Mouse (Mus musculus): ENCODE results near the gene Olfr1199. TPM values are rescaled to one million over a fixed set of nuclear protein-coding genes. Genes with fewer than 3 reads are reported as not detected.

Olfr1199 gene
- polyA plus RNA-seq (2014; fragmentation: Illumina TruSeq; extraction: RNeasy Lipid Tissue Mini Kit (QIAGEN cat#74804); ENCODE audit: low read depth, low replicate concordance), result not detected

GRCm38 (mm10) chr2:88760369-88760768 is at the start of gene Olfr1199:
TSS of gene Olfr1199 (minus strand) at chr2:88760469.

GRCm38 (mm10) chr2:88792736-88793135 is 32.5 kb upstream of the Olfr1199 start, which contains the start of gene Olfr1201:
TSS of gene Olfr1201 (plus strand) at chr2:88793036.

DNA sequence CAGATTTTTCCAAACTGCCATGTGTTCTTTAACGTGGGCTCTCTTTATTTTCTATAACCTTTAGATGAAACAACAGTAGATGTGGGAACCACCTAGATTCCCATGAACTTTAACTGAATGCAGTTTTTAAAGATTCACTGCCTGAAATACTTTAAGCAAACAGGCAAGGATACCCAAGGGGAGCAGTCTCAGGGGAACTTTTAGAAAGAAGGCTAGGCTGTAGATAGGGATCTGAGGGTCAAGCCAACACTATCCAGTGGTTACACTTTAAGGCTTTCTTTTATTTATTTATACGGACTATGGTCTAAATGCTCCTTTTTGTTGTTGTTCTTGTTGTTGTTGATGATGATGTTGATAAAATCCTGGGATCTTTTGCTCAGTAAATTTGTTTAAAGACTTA is 10.1 kb upstream of the Olfr1199 start, which contains the start of gene Olfr1200:
Olfr1200 (minus strand) TSS at position 101 of the 400 bp plus-strand sequence.

DNA sequence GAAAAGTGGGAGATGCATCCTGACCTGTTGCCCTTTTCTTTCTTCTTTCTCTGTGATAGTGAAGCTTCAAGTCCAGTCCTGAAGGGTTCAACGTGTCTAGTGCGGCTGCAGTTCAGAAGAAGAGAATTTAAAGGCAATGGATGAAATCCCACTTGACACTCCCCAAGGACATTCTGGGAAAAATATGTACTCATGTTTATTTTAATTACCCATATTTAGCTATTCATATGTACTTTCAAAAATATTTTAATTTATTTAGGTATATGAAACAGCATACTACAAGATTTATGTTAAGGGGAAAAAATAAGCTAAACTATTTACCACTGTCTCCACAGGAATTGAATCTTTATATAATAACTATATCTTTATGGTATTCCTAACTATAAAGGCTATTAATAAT is 9.0 kb downstream of the Olfr1199 start, which contains the start of gene Olfr1198:
Olfr1198 (minus strand) TSS at position 101 of the 400 bp plus-strand sequence.

DNA sequence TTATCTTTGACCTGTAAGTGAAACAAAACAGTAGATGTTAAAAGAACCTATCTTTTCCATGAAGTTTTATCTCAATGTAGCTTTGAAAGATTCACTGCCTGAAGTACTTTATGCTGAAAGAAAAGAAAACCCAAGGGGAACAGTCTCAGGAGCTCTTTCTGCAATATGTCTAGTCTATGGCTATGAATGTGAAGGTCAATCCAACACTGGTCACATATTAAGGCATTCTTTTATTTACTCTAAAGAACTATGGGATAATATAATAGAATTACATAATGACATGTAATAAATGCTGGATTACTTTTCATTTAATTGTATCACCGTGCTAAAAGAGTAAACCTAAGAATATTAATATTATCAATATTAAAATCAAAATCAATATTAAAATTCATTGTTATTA is 28.0 kb downstream of the Olfr1199 start, which contains the start of gene Olfr1197:
Olfr1197 (minus strand) TSS at position 101 of the 400 bp plus-strand sequence.

DNA sequence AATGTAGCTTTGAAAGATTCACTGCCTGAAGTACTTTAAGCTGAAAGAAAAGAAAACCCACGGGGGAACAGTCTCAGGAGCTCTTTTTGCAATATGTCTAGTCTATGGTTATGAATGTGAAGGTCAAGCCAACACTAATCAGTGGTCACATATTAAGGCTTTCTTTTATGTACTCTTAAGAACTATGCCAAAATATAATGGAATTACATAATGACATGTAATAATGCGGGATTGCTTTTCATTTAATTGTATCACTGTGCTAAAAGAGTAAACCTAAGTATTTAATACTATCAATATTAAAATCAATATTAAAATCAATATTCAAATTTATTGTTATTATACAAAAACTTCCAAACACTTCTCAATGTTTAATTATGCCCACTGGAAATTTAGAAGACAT is 55.8 kb downstream of the Olfr1199 start, which contains the start of gene Olfr1196:
Olfr1196 (minus strand) TSS at position 101 of the 400 bp plus-strand sequence.

Other genes with a start within 250 kb of the Olfr1199 start
- not detected for gene Olfr1186, start 241.9 kb downstream of the Olfr1199 start, polyA plus RNA-seq (2014; fragmentation: Illumina TruSeq; extraction: RNeasy Lipid Tissue Mini Kit (QIAGEN cat#74804); ENCODE audit: low read depth, low replicate concordance)
- not detected for gene Olfr1188, start 203.5 kb downstream of the Olfr1199 start, polyA plus RNA-seq (2014; fragmentation: Illumina TruSeq; extraction: RNeasy Lipid Tissue Mini Kit (QIAGEN cat#74804); ENCODE audit: low read depth, low replicate concordance)
- gene Olfr1189, start 174.0 kb downstream of the Olfr1199 start, polyA plus RNA-seq (2014; fragmentation: Illumina TruSeq; extraction: RNeasy Lipid Tissue Mini Kit (QIAGEN cat#74804); ENCODE audit: low read depth, low replicate concordance), result not detected
- gene Olfr1191-ps1, start 119.9 kb downstream of the Olfr1199 start, polyA plus RNA-seq (2014; fragmentation: Illumina TruSeq; extraction: RNeasy Lipid Tissue Mini Kit (QIAGEN cat#74804); ENCODE audit: low read depth, low replicate concordance), result not detected
- gene Olfr1192-ps1, start 112.0 kb downstream of the Olfr1199 start, polyA plus RNA-seq (2014; fragmentation: Illumina TruSeq; extraction: RNeasy Lipid Tissue Mini Kit (QIAGEN cat#74804); ENCODE audit: low read depth, low replicate concordance), result not detected
- gene Olfr1193, start 84.8 kb downstream of the Olfr1199 start, polyA plus RNA-seq (2014; fragmentation: Illumina TruSeq; extraction: RNeasy Lipid Tissue Mini Kit (QIAGEN cat#74804); ENCODE audit: low read depth, low replicate concordance), result not detected
- gene Olfr1195, start 71.3 kb downstream of the Olfr1199 start, polyA plus RNA-seq (2014; fragmentation: Illumina TruSeq; extraction: RNeasy Lipid Tissue Mini Kit (QIAGEN cat#74804); ENCODE audit: low read depth, low replicate concordance), result not detected
- not detected for gene Olfr1196, start 55.9 kb downstream of the Olfr1199 start, polyA plus RNA-seq (2014; fragmentation: Illumina TruSeq; extraction: RNeasy Lipid Tissue Mini Kit (QIAGEN cat#74804); ENCODE audit: low read depth, low replicate concordance)
- gene Olfr1197, start 28.1 kb downstream of the Olfr1199 start, polyA plus RNA-seq (2014; fragmentation: Illumina TruSeq; extraction: RNeasy Lipid Tissue Mini Kit (QIAGEN cat#74804); ENCODE audit: low read depth, low replicate concordance), result not detected
- gene Olfr1198, start 9.1 kb downstream of the Olfr1199 start, polyA plus RNA-seq (2014; fragmentation: Illumina TruSeq; extraction: RNeasy Lipid Tissue Mini Kit (QIAGEN cat#74804); ENCODE audit: low read depth, low replicate concordance), result not detected
- not detected for gene Olfr1200, start 10.0 kb upstream of the Olfr1199 start, polyA plus RNA-seq (2014; fragmentation: Illumina TruSeq; extraction: RNeasy Lipid Tissue Mini Kit (QIAGEN cat#74804); ENCODE audit: low read depth, low replicate concordance)
- gene Olfr1201, start 32.6 kb upstream of the Olfr1199 start, polyA plus RNA-seq (2014; fragmentation: Illumina TruSeq; extraction: RNeasy Lipid Tissue Mini Kit (QIAGEN cat#74804); ENCODE audit: low read depth, low replicate concordance), result not detected
- gene Olfr1202, start 54.0 kb upstream of the Olfr1199 start, polyA plus RNA-seq (2014; fragmentation: Illumina TruSeq; extraction: RNeasy Lipid Tissue Mini Kit (QIAGEN cat#74804); ENCODE audit: low read depth, low replicate concordance), result not detected
- gene Olfr1205, start 69.3 kb upstream of the Olfr1199 start, polyA plus RNA-seq (2014; fragmentation: Illumina TruSeq; extraction: RNeasy Lipid Tissue Mini Kit (QIAGEN cat#74804); ENCODE audit: low read depth, low replicate concordance), result not detected
- gene Olfr1204, start 88.8 kb upstream of the Olfr1199 start, polyA plus RNA-seq (2014; fragmentation: Illumina TruSeq; extraction: RNeasy Lipid Tissue Mini Kit (QIAGEN cat#74804); ENCODE audit: low read depth, low replicate concordance), result not detected
- gene Olfr1206, start 102.8 kb upstream of the Olfr1199 start, polyA plus RNA-seq (2014; fragmentation: Illumina TruSeq; extraction: RNeasy Lipid Tissue Mini Kit (QIAGEN cat#74804); ENCODE audit: low read depth, low replicate concordance), result not detected
- gene Olfr1208, start 141.8 kb upstream of the Olfr1199 start, polyA plus RNA-seq (2014; fragmentation: Illumina TruSeq; extraction: RNeasy Lipid Tissue Mini Kit (QIAGEN cat#74804); ENCODE audit: low read depth, low replicate concordance), result not detected
- gene Olfr1209, start 154.7 kb upstream of the Olfr1199 start, polyA plus RNA-seq (2014; fragmentation: Illumina TruSeq; extraction: RNeasy Lipid Tissue Mini Kit (QIAGEN cat#74804); ENCODE audit: low read depth, low replicate concordance), result not detected
- gene Olfr1211, start 177.6 kb upstream of the Olfr1199 start, polyA plus RNA-seq (2014; fragmentation: Illumina TruSeq; extraction: RNeasy Lipid Tissue Mini Kit (QIAGEN cat#74804); ENCODE audit: low read depth, low replicate concordance), result not detected
- gene Olfr1212, start 193.5 kb upstream of the Olfr1199 start, polyA plus RNA-seq (2014; fragmentation: Illumina TruSeq; extraction: RNeasy Lipid Tissue Mini Kit (QIAGEN cat#74804); ENCODE audit: low read depth, low replicate concordance), result not detected
- not detected for gene Gm13762, start 219.8 kb upstream of the Olfr1199 start, polyA plus RNA-seq (2014; fragmentation: Illumina TruSeq; extraction: RNeasy Lipid Tissue Mini Kit (QIAGEN cat#74804); ENCODE audit: low read depth, low replicate concordance)
- gene Olfr1214, start 232.2 kb upstream of the Olfr1199 start, polyA plus RNA-seq (2014; fragmentation: Illumina TruSeq; extraction: RNeasy Lipid Tissue Mini Kit (QIAGEN cat#74804); ENCODE audit: low read depth, low replicate concordance), result not detected
- not detected for gene Olfr1215, start 246.5 kb upstream of the Olfr1199 start, polyA plus RNA-seq (2014; fragmentation: Illumina TruSeq; extraction: RNeasy Lipid Tissue Mini Kit (QIAGEN cat#74804); ENCODE audit: low read depth, low replicate concordance)

Data from adipose tissue, adult 10 weeks (tissue).